Mouse (Mus musculus) ES-E14 (cell line): ENCODE data around the gene Adamts2. TPM values are rescaled to one million over a fixed set of nuclear protein-coding genes. Genes with fewer than 3 reads are reported as not detected.

Experiments used
- DNase-seq: peaks from one replicate; pipeline ENCODE4 v3.0.0-alpha.2; 2013; ENCODE audit warnings: low read depth, low spot score
- H3K27ac ChIP-seq: 2 replicates; pipeline ENCODE4 v1.5.1; 2012; ENCODE audit warnings: low read depth, mild to moderate bottlenecking, low read length, moderate library complexity, mixed read lengths; ENCODE audit not compliant: poor library complexity, insufficient read depth, severe bottlenecking
- H3K36me3 ChIP-seq: 2 replicates; pipeline ENCODE4 v1.6.1; 2012; ENCODE audit warnings: mild to moderate bottlenecking, low read length, moderate library complexity, mixed read lengths; ENCODE audit not compliant: control insufficient read depth, poor library complexity, insufficient read depth, severe bottlenecking
- H3K4me1 ChIP-seq, 2 experiments: fragments of 150-350 bp in 1 of 2; sonication (generic) in 1 of 2; 2 replicates each; pipeline ENCODE4 v1.6.1; 2012; ENCODE audit warnings: low read length in 2 of 2, mild to moderate bottlenecking in 1 of 2, mixed read lengths in 1 of 2; ENCODE audit not compliant: control insufficient read depth in 2 of 2, insufficient read depth in 2 of 2, poor library complexity in 1 of 2
- H3K4me3 ChIP-seq, 2 experiments: fragments of 150-350 bp in 1 of 2; sonication (generic) in 1 of 2; 2 replicates each; pipeline ENCODE4 v1.5.1; 2012; ENCODE audit warnings: low read length in 2 of 2, low read depth in 1 of 2, mild to moderate bottlenecking in 1 of 2, mixed read lengths in 1 of 2; ENCODE audit not compliant: insufficient read depth in 1 of 2, poor library complexity in 1 of 2, severe bottlenecking in 1 of 2
- H3K9ac ChIP-seq: 2 replicates; pipeline ENCODE4 v1.6.1; 2012; ENCODE audit warnings: low read depth, mild to moderate bottlenecking, low read length, mixed read lengths; ENCODE audit not compliant: poor library complexity, insufficient read depth, severe bottlenecking
- H3K9me3 ChIP-seq: fragments of 150-350 bp; sonication (generic); 2 replicates; pipeline ENCODE4 v1.6.1; 2012; ENCODE audit warnings: low read depth, mild to moderate bottlenecking, low read length; ENCODE audit not compliant: control insufficient read depth, insufficient read depth
- CHD2 ChIP-seq: IDR thresholded peaks from 2 replicates; pipeline ENCODE4 v1.6.1; 2014; ENCODE audit warnings: mild to moderate bottlenecking, low read depth, low read length, inconsistent platforms
- HCFC1 ChIP-seq: IDR thresholded peaks from 2 replicates; pipeline ENCODE4 v1.6.1; 2012; ENCODE audit warnings: low read length, inconsistent platforms, borderline replicate concordance; ENCODE audit not compliant: insufficient read depth
- MAFK ChIP-seq: IDR thresholded peaks from 2 replicates; pipeline ENCODE4 v1.6.1; 2014; ENCODE audit warnings: mild to moderate bottlenecking, low read depth, low read length, inconsistent platforms; ENCODE audit not compliant: insufficient read depth
- ZC3H11A ChIP-seq: IDR thresholded peaks from 2 replicates; pipeline ENCODE4 v1.6.1; 2012; ENCODE audit warnings: low read depth, mild to moderate bottlenecking, inconsistent platforms, low read length, borderline replicate concordance
- ZNF384 ChIP-seq: IDR thresholded peaks from 2 replicates; pipeline ENCODE4 v1.6.1; 2012; ENCODE audit warnings: low read depth, low read length, inconsistent platforms
- in situ Hi-C, 2 experiments: fragments of 600-800 bp; cut with MboI; formaldehyde crosslinking; loops; one replicate each; pipeline ENCODE4 v1.15.1; 2025; ENCODE audit warnings: low sequenced_read_pairs in 2 of 2, inconsistent platforms in 1 of 2; ENCODE audit not compliant: unreplicated experiment in 2 of 2
- total RNA-seq: library from RNA; depleted of rRNA; stranded (reverse); fragments of 300-350 nt; gene quantifications from 2 replicates; pipeline ENCODE4 v1.2.3, GENCODE M21; 2012

Gene Adamts2
- total RNA-seq, 1 experiment: 1.1 TPM

- TF ChIP-seq ZNF384 (no peak), CHD2 (no peak), HCFC1 (no peak), MAFK (no peak), ZC3H11A (no peak)
- Histone ChIP-seq H3K36me3 (no peaks in the 10 kb centered on the region), H3K4me3 (no peak overlapping the region), H3K27ac (no peak overlapping the region), H3K4me1 (no peaks in the 10 kb centered on the region), H3K9ac (no peak overlapping the region), H3K9me3 (no peaks in the 10 kb centered on the region)
- DNase-seq: no peak
- in situ Hi-C loops: no loop called here
Measured at GRCm38 (mm10) chr11:50591053-50591452, 10.8 kb upstream of the Adamts2 start.

- no peak for DNase-seq
- no peaks in the 10 kb centered on the region for H3K9me3 ChIP-seq
- H3K9ac ChIP-seq: no peak overlapping the region
- TF ChIP-seq CHD2 (no peak), ZNF384 (no peak), MAFK (no peak), ZC3H11A (no peak), HCFC1 (no peak)
- H3K27ac ChIP-seq: no peak overlapping the region
- no peaks in the 10 kb centered on the region for H3K4me1 ChIP-seq
- in situ Hi-C loops: no loop called here
- no peak overlapping the region for H3K4me3 ChIP-seq
- H3K36me3 ChIP-seq: no peaks in the 10 kb centered on the region
Measured at GRCm38 (mm10) chr11:50592892-50593553, 8.9 kb upstream of the Adamts2 start.

GRCm38 (mm10) chr11:50596571-50596970 is 5.3 kb upstream of the Adamts2 start:
- Histone ChIP-seq H3K4me1 (no peaks in the 10 kb centered on the region), H3K9me3 (no peaks in the 10 kb centered on the region), H3K27ac (no peak overlapping the region), H3K4me3 (no peak overlapping the region), H3K36me3 (no peaks in the 10 kb centered on the region), H3K9ac (no peak overlapping the region)
- TF ChIP-seq ZNF384: no peak
- no peak for TF ChIP-seq ZC3H11A
- no peak for TF ChIP-seq CHD2
- no peak for TF ChIP-seq HCFC1
- no peak for TF ChIP-seq MAFK
- no peak for DNase-seq
- in situ Hi-C loops: no loop called here

- no peak for DNase-seq
- Histone ChIP-seq H3K9me3 (no peaks in the 10 kb centered on the region), H3K27ac (no peak overlapping the region), H3K36me3 (no peaks in the 10 kb centered on the region), H3K4me1 (no peaks in the 10 kb centered on the region), H3K9ac (no peak overlapping the region), H3K4me3 (no peak overlapping the region)
- in situ Hi-C loops: no loop called here
- TF ChIP-seq MAFK (no peak), ZNF384 (no peak), ZC3H11A (no peak), CHD2 (no peak), HCFC1 (no peak)
Measured at GRCm38 (mm10) chr11:50599156-50599555, 2.7 kb upstream of the Adamts2 start.
